Mouse (Mus musculus): ENCODE data around the gene Asap3. TPM values are rescaled to one million over a fixed set of nuclear protein-coding genes. Genes with fewer than 3 reads are reported as not detected.
A peak's percentile ranks its signal among the peaks of the same experiment; 100 is the strongest.

Gene Asap3
- polyA plus RNA-seq, 1 experiment from 2014 or later: 6.0 TPM

DNA sequence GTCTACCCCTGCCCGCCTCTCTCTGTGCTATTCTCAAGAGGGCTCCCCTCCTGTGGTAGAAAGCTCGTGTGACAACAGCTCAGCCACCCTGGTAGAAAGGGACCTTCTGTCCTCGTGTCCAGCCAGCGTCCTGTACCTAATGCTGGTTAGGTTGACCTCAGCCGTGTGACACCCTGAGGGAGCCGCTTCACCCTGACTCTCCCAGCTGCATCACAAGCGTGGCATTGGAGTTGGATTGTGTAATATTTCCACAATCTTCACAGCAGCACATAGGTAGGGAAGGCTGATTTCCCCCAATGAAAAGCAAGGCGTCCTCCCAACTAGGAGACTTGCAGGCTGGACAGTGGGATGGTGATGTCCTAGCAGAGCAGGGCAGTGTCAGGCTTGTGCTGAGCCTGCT lies 19.9 kb upstream of the Asap3 start:
- 81% methylated on average over 8 of the region's 8 CpGs for WGBS
- Histone ChIP-seq H3K4me3 (replicated peaks) (no peak overlapping the region), H3K9ac (no peak overlapping the region), H3K9me3 (replicated peaks) (no peaks in the 10 kb centered on the region), H3K27me3 (no peaks in the 10 kb centered on the region), H3K27ac (peak overlapping the region; percentile 63; the same call in 1 of the 2 replicates), H3K36me3 (peaks cover 54% of the 10 kb centered on the region), H3K4me1 (peaks cover 18% of the 10 kb centered on the region), H3K4me2 (no peak overlapping the region)
- ATAC-seq (replicated peaks; ENCODE audit: low FRiP score): no peak

DNA sequence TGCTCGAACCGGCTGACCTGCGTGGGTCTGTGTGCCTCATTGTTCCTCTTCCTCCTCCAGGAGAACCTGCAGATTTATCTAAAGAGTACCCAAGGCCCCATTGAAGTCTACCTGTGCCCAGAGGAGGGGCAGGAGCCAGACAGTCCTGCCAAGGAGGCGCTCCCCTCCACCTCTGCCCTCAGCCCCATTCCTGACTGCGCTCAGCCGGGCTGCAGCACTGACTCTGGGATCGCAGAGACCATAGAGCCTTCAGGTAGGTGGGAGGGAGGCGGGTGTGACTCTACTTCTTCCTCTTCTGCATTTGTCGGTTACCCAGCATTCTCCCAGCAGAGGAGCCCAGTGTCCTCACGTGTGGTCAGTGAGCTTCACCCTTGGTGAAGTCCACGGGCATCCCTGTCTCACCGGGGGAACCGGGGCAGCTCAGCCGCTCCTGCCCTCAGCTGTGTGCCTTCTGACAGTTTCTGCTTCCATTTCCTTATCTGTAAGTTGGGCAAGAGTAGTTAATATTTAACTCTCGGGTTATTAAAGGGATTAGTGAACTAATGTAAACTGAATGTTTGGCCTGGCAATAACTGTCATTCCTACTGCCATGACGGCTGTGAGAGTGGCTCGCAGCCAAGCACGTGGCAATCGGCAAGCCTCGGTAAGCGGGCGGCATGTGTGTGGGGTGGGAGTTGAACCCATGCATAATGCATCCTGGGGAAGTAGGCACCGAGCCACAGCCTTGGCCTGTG lies 19.3 kb upstream of the Asap3 start:
- no peaks in the 10 kb centered on the region for H3K27me3 ChIP-seq
- no peak overlapping the region for H3K4me2 ChIP-seq
- 79% methylated on average over 23 of the region's 23 CpGs for WGBS
- no peak overlapping the region for H3K4me3 ChIP-seq (replicated peaks)
- H3K27ac ChIP-seq: peak overlapping the region; percentile 63; the same call in 1 of the 2 replicates
- peaks cover 60% of the 10 kb centered on the region for H3K36me3 ChIP-seq
- H3K9ac ChIP-seq: no peak overlapping the region
- ATAC-seq (replicated peaks; ENCODE audit: low FRiP score): 0 out of 2 replicates have a peak, but pooled peaks have one; percentile 42
- no peaks in the 10 kb centered on the region for H3K9me3 ChIP-seq (replicated peaks)
- H3K4me1 ChIP-seq: peaks cover 14% of the 10 kb centered on the region

DNA sequence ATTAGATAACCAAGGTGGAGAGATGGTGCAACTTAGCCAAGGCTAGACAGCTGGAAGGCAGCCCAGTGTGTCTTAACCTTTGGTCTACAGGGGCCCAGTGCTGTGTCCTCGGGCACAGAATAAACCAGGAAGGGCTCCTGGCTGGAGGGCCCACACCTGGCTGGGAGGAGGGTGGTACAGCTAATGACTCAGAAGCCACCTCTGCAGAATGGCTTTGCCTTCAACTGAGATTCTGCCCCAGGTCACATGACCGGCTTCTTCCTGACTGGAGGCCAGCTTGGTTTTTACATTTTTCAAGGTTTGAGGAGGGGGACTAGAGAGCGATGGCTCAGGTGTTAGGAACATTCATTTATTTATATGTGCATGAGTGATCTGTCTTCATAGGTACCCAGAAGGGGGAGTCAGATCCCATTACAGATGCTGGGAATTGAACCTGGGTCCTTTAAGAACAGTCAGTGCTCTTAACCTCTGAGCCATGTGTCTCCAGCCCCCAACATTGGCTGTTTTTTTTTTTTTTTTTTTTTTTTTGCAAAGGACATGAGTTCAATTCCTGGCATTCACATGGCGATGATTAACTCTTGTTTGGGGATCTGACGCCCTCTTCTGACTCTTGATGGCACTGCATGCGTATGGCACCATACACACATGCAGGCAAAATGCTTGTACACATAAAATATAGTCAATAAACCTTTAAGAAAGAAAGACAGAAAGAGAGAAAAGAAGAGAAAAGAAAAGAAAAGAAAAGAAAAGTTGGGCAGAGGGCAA lies 17.0 kb upstream of the Asap3 start:
- Histone ChIP-seq H3K4me2 (no peak overlapping the region), H3K4me1 (peaks cover 14% of the 10 kb centered on the region), H3K9me3 (replicated peaks) (no peaks in the 10 kb centered on the region), H3K4me3 (replicated peaks) (no peak overlapping the region), H3K9ac (no peak overlapping the region), H3K36me3 (peaks cover 76% of the 10 kb centered on the region), H3K27ac (no peak overlapping the region), H3K27me3 (no peaks in the 10 kb centered on the region)
- no peak for ATAC-seq (replicated peaks; ENCODE audit: low FRiP score)
- WGBS: 89% methylated on average over 6 of the region's 6 CpGs

DNA sequence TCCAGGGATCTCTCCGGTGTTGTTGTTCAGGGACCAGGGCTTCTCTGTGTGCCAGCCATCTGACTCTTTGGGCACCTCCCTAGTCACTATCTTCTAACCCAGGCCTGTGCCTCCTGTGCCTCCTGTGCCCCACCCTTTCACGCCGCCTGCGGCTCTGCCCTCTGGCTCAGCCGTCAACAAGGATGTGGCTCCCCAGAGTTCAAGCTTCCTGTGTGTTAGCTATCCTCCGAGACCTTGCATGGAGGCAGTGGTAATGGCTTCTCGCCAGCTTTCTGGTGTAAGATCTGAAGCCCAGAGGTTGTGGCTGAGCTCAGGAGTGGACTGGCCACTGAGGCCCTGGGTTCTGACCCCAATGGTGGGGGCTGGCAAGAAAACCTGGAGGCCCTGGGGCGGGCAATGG lies 16.3 kb upstream of the Asap3 start:
- peak; percentile 72; the same call in 1 of the 2 replicates for ATAC-seq (replicated peaks; ENCODE audit: low FRiP score)
- Histone ChIP-seq H3K36me3 (peaks cover 76% of the 10 kb centered on the region), H3K4me2 (no peak overlapping the region), H3K9ac (no peak overlapping the region), H3K27ac (no peak overlapping the region), H3K9me3 (replicated peaks) (no peaks in the 10 kb centered on the region), H3K4me1 (peaks cover 14% of the 10 kb centered on the region), H3K27me3 (no peaks in the 10 kb centered on the region), H3K4me3 (replicated peaks) (no peak overlapping the region)
- 83% methylated on average over 8 of the region's 8 CpGs for WGBS

DNA sequence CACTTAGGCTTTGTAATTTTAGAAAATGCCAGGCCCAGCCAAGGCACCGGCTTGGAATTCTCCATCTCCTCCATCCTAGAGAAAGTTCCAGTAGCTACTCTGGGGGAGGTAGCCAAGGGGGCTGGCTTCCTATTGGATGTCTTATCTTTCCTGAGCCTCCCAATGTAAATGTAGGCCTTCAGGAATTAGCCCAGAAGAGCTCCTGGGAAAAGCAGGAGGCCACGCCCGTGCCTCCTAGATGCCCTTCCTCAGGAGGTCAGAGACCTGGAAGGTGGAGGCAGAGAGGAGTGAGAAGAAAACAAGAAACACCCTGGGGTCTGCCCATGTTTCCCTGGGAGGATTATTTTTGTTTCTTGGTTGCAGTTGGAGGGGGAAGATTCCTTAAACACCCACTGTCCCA lies 12.6 kb upstream of the Asap3 start:
- H3K4me3 ChIP-seq (replicated peaks): no peak overlapping the region
- H3K27ac ChIP-seq: no peak overlapping the region
- no peak for ATAC-seq (replicated peaks; ENCODE audit: low FRiP score)
- no peaks in the 10 kb centered on the region for H3K4me1 ChIP-seq
- no peak overlapping the region for H3K4me2 ChIP-seq
- H3K9ac ChIP-seq: no peak overlapping the region
- WGBS: 72% methylated on average over 3 of the region's 3 CpGs
- H3K27me3 ChIP-seq: no peaks in the 10 kb centered on the region
- peaks cover 54% of the 10 kb centered on the region for H3K36me3 ChIP-seq
- no peaks in the 10 kb centered on the region for H3K9me3 ChIP-seq (replicated peaks)

DNA sequence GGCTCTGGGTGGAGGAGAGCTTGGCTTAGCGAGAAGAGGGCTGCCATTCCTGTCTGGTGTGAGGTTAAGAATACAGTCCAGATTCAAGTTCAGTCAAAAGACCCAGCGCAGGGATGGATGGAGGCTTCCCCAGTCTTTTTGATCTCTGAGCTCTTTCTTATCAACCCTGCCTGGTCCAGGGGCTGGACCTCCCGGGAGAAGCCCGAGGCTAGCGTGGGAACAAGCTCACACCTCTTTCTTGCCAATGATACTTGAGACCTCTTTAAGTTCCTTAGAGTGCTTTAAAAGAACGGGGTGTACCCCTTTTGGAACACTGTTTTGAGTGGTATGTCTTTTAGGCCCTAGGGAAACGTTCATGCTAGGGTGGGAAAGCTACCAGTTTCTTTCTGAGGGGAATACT lies 11.1 kb upstream of the Asap3 start:
- no peak overlapping the region for H3K4me2 ChIP-seq
- no peaks in the 10 kb centered on the region for H3K27me3 ChIP-seq
- WGBS: 52% methylated on average over 7 of the region's 7 CpGs
- no peak overlapping the region for H3K9ac ChIP-seq
- H3K36me3 ChIP-seq: peaks cover 41% of the 10 kb centered on the region
- H3K4me3 ChIP-seq (replicated peaks): no peak overlapping the region
- no peak for ATAC-seq (replicated peaks; ENCODE audit: low FRiP score)
- H3K27ac ChIP-seq: no peak overlapping the region
- H3K9me3 ChIP-seq (replicated peaks): no peaks in the 10 kb centered on the region
- no peaks in the 10 kb centered on the region for H3K4me1 ChIP-seq

DNA sequence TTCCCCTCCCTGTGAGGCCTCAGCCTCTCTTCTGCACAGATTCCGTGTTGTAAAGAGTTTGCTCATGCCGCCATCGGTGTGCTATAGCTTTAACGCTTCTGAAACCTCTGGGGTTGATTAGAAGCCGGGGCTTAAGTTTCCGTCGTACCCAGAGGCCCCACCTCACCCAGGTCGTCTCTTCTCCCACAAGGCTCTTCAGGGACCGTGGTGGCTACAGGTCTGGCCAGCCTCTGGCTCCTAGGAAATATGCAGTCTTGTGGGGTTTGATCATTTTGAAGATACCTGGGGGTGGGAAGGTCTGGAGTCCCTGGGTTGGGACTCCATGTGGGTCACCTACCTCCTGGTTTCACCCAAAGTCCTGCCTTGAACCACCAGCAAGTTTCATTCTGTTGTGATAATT lies 10.5 kb upstream of the Asap3 start:
- H3K27ac ChIP-seq: no peak overlapping the region
- H3K9me3 ChIP-seq (replicated peaks): no peaks in the 10 kb centered on the region
- 76% methylated on average over 9 of the region's 9 CpGs for WGBS
- H3K4me3 ChIP-seq (replicated peaks): no peak overlapping the region
- no peak for ATAC-seq (replicated peaks; ENCODE audit: low FRiP score)
- no peak overlapping the region for H3K4me2 ChIP-seq
- H3K9ac ChIP-seq: no peak overlapping the region
- peaks cover 35% of the 10 kb centered on the region for H3K36me3 ChIP-seq
- no peaks in the 10 kb centered on the region for H3K4me1 ChIP-seq
- no peaks in the 10 kb centered on the region for H3K27me3 ChIP-seq

DNA sequence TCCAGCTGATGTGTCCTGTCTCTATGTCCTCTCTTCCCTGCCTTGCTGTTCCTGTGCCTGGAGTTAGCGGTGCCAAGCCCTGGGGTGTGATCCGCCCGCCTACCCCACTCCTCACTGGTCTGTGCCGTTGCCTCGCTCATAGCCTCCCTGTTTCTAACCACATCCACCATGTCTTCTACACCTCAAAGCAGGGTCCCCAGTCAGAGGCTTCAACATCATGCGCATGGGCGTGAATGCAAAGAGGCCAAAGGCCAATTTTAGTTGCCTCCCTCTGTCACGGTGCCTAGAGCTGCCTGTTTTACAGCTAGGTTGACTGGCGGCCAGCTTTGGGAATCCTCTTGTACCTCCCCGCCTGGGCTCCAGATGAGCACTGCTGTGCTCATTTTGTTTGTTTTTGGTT lies 10.0 kb upstream of the Asap3 start:
- H3K9ac ChIP-seq: no peak overlapping the region
- no peaks in the 10 kb centered on the region for H3K4me1 ChIP-seq
- H3K4me2 ChIP-seq: no peak overlapping the region
- H3K4me3 ChIP-seq (replicated peaks): no peak overlapping the region
- no peak for ATAC-seq (replicated peaks; ENCODE audit: low FRiP score)
- H3K36me3 ChIP-seq: peaks cover 30% of the 10 kb centered on the region
- 68% methylated on average over 10 of the region's 10 CpGs for WGBS
- no peaks in the 10 kb centered on the region for H3K27me3 ChIP-seq
- H3K9me3 ChIP-seq (replicated peaks): no peaks in the 10 kb centered on the region
- no peak overlapping the region for H3K27ac ChIP-seq

DNA sequence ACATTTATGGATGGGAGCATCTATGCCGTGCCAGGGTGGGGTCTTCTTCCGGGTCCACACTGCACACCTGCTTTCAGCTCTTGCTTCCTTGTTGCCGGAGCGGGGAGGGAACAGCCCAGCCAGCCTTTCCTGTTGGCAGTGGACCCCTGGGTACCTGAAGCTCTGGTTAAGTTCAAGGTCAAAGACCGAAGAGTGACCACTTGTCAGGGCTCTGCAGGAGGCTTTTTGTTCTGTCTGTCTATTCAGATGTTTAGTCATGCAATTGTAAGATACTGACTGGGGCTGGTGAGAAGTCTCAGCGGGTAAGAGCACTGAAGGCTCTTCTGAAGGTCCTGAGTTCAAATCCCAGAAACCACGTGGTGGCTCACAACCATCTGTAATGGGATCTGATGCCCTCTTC lies 7.3 kb upstream of the Asap3 start:
- Histone ChIP-seq H3K9me3 (replicated peaks) (no peaks in the 10 kb centered on the region), H3K27me3 (0 out of 2 replicates have a peak, but pooled peaks cover 3% of the 10 kb centered on the region), H3K36me3 (peaks cover 5% of the 10 kb centered on the region; the same call in 1 of the 2 replicates), H3K4me2 (no peak overlapping the region), H3K4me3 (replicated peaks) (no peak overlapping the region), H3K27ac (no peak overlapping the region), H3K9ac (no peak overlapping the region), H3K4me1 (no peaks in the 10 kb centered on the region)
- WGBS: 80% methylated on average over 7 of the region's 7 CpGs
- no peak for ATAC-seq (replicated peaks; ENCODE audit: low FRiP score)

DNA sequence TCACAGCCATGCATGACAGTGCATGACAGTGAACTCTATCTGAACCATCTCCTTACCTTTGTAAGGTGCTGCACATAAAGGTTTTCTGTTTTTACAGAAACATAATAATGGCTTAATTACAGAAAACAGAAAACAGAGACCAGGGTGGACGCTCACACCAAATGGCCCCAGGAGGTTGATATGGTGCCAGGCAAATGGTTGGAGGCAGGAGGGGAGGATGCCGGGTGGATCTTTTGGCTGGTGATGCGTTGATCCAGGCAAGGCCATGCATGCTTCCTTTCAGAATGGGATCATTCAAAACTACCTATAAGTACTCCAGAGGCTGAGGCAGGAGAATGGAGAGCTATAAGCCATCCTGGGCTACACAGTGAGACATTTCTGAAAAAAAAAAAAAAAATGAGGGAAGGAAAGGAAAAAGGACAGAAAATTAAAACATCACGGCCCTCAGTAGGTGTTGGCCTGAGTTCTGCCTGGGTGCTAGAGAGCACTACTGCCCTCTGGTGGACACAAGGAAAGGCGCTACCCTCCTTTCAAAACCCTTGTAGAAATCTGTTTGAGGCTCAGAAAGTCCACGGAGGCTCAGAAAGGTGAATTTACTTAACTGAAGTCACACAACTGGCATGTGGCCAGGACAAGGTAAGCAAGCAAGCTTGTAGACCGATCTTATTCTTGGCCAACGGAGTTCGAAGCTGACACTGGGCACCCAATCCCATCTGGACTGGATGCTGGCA lies 6.4 kb upstream of the Asap3 start:
- Histone ChIP-seq H3K9me3 (replicated peaks) (no peaks in the 10 kb centered on the region), H3K4me2 (no peak overlapping the region), H3K27ac (no peak overlapping the region), H3K4me1 (no peaks in the 10 kb centered on the region), H3K9ac (no peak overlapping the region), H3K36me3 (no peaks in the 10 kb centered on the region), H3K27me3 (0 out of 2 replicates have a peak, but pooled peaks cover 3% of the 10 kb centered on the region), H3K4me3 (replicated peaks) (no peak overlapping the region)
- ATAC-seq (replicated peaks; ENCODE audit: low FRiP score): no peak
- 30% methylated on average over 9 of the region's 9 CpGs for WGBS

DNA sequence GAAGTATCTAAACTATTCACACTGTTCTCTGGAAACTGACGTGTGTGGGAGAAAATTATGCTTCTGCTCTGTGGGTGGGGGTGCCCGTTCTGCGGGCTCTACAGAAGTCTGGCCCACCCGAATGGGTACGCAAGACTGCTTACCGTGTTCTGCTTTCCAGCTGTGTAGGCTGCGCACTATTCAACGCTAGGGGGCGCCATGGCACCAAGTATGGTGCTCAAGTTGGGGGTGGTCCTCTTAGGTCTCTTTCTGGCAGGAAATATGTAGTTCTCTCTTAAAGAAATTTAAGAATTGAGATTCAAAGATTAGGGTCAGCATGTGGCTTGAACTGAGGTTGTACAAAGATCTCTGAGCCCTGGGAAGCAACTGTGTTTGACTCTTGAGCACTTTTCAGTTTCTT lies 3.7 kb upstream of the Asap3 start:
- WGBS: 7% methylated on average over 9 of the region's 9 CpGs
- Histone ChIP-seq H3K4me3 (replicated peaks) (no peak overlapping the region), H3K4me1 (peaks cover 20% of the 10 kb centered on the region), H3K27me3 (0 out of 2 replicates have a peak, but pooled peaks cover 3% of the 10 kb centered on the region), H3K9me3 (replicated peaks) (no peaks in the 10 kb centered on the region), H3K27ac (no peak overlapping the region), H3K4me2 (no peak overlapping the region), H3K36me3 (no peaks in the 10 kb centered on the region), H3K9ac (no peak overlapping the region)
- ATAC-seq (replicated peaks; ENCODE audit: low FRiP score): no peak

DNA sequence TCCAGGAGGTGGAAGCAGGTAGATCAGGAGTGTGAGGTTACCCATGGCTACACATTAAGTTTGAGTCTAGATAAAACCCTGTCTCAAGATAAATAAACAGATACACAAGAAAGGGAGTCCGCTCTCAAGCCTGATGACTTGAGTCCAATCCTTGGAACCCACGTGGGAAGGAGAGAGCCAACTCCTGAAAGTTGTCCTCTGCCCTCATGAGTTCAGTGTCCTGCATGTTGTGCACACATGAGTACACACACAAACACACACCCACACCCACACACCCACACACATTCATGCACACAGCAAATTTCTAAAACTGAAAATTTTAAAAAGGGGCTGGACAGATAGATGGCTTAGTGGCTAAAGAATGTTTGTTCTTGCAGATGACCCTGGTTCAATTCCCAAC lies 1.4 kb upstream of the Asap3 start:
- H3K4me3 ChIP-seq (replicated peaks): no peak overlapping the region

More for the DNA sequence above, 1.4 kb upstream of the Asap3 start:
- Histone ChIP-seq H3K36me3 (no peaks in the 10 kb centered on the region), H3K9me3 (replicated peaks) (no peaks in the 10 kb centered on the region), H3K4me1 (peaks cover 21% of the 10 kb centered on the region), H3K9ac (no peak overlapping the region), H3K27me3 (peaks cover 8% of the 10 kb centered on the region; the same call in 1 of the 2 replicates), H3K4me2 (no peak overlapping the region), H3K27ac (no peak overlapping the region)
- WGBS: 59% methylated on average over 2 of the region's 2 CpGs
- ATAC-seq (replicated peaks; ENCODE audit: low FRiP score): no peak

Data from kidney, embryonic 15.5 days (tissue).